ENCODE assay signal across 8 mouse cellular contexts in the genomic region with DNA sequence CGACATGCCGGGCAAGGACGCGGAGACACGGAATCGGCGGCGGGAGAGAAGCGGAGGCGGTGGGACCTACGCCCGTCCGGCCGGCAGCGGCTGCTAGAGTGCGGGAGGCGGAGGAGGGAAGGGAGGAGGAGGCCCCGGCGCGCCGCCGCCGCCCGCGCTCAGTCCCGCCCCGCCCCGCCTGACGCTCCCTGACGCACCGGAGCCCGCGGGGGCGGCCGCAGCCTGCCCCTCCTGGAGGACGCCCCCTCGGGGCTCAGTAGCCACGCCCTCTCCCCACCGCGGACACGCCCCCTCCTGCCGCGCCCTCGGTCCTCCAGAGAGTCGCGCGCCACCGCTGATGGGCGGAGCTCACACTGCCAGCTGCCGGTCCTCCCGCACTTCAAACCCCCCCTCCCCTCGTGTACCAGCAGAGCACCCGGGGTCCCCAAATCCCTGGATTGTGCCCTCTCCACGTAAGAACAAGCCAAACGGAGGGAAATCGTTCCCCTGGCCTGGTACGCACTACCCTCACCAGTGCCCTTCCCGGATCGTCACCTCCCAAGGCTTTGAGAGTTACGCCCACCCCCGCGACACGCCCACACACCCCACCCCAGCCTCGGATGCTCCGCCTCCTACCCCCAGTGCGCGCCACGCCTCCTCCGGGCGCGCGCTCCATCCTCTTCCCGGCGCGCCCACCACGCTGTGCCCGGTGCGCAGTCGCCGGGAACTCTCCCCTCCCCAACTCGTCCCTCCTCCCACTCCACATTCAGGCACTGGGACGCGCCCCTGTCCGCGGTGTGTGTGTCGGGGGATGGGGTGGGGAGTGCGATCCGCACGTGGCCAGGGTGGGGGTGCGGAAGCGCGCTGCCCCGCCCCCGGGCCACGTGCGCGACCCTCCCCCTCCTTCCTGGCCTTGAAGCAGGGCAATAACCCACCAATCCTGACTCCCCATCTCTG. TPM values are rescaled to one million over a fixed set of nuclear protein-coding genes. Genes with fewer than 3 reads are reported as not detected.
DNase-seq lines count a peak whose midpoint lies in the region; ATAC-seq and TF ChIP-seq lines count a peak whose summit lies in the region.

Klf16 (minus strand) TSS at position 127 of the 936 bp plus-strand sequence.

- no peak for TF ChIP-seq CTCF in CH12.LX (conservative IDR thresholded peaks at IDR 0.05 in 1 of 2, IDR thresholded peaks at IDR 0.05 in 1 of 2; ENCODE audit: low read depth in 2 of 2, low read length in 2 of 2)
- no peak for TF ChIP-seq CTCF in heart, postnatal 0 days (IDR thresholded peaks at IDR 0.05; ENCODE audit: low read depth)
- no peak for TF ChIP-seq CTCF in testis, adult 2 months (IDR thresholded peaks at IDR 0.05; ENCODE audit: control insufficient read depth, insufficient read depth, insufficient replicate concordance, low read depth, low read length)

- peak; percentile 64 for TF ChIP-seq POLR2A in CH12.LX (IDR thresholded peaks at IDR 0.05; ENCODE audit: low read depth, low read length)
- TF ChIP-seq POLR2A in testis, adult 2 months (IDR thresholded peaks at IDR 0.05; ENCODE audit: control insufficient read depth, low read depth, low read length), result peak; percentile 64

- no peaks in the 10 kb centered on the region for H3K9me3 ChIP-seq in CH12.LX (replicated peaks; ENCODE audit: low read length)
- no peaks in the 10 kb centered on the region for H3K9me3 ChIP-seq in forebrain, embryonic 12.5 days
- no peaks in the 10 kb centered on the region for H3K9me3 ChIP-seq in heart, postnatal 0 days (replicated peaks; ENCODE audit: control insufficient read depth, low read length)
- no peaks in the 10 kb centered on the region for H3K9me3 ChIP-seq in liver, embryonic 16.5 days (replicated peaks; ENCODE audit: control insufficient read depth, low read length)
- no peaks in the 10 kb centered on the region for H3K9me3 ChIP-seq in neural tube, embryonic 13.5 days

- WGBS in forebrain, embryonic 12.5 days, result under 1% methylated on average over 69 of the region's 97 CpGs
- WGBS in heart, postnatal 0 days, result 0% methylated on average over 82 of the region's 97 CpGs
- WGBS in liver, embryonic 16.5 days (ENCODE audit: insufficient replicate concordance), result under 1% methylated on average over 74 of the region's 97 CpGs
- WGBS in neural tube, embryonic 13.5 days, result 1% methylated on average over 83 of the region's 97 CpGs

- no peaks in the 10 kb centered on the region for H3K27me3 ChIP-seq in CH12.LX (replicated peaks)
- no peaks in the 10 kb centered on the region for H3K27me3 ChIP-seq in forebrain, embryonic 12.5 days
- H3K27me3 ChIP-seq in heart, postnatal 0 days (ENCODE audit: control insufficient read depth, insufficient read depth, low read length), result no peaks in the 10 kb centered on the region
- H3K27me3 ChIP-seq in liver, embryonic 16.5 days (ENCODE audit: control insufficient read depth, insufficient read depth, low read depth, low read length), result no peaks in the 10 kb centered on the region
- H3K27me3 ChIP-seq in neural tube, embryonic 13.5 days, result no peaks in the 10 kb centered on the region
- H3K27me3 ChIP-seq in testis, adult 2 months (ENCODE audit: control insufficient read depth, insufficient read depth, low read length), result no peaks in the 10 kb centered on the region

- TF ChIP-seq RAD21 in CH12.LX (IDR thresholded peaks at IDR 0.05; ENCODE audit: low read depth, low read length), result no peak

- peaks cover 42% of the 10 kb centered on the region for H3K79me2 ChIP-seq in CH12.LX (replicated peaks; ENCODE audit: control insufficient read depth, extremely low read depth, insufficient read depth, poor library complexity, severe bottlenecking)

- peak within 1 kb of the TSS; percentile 92 for H3K27ac ChIP-seq in CH12.LX (ENCODE audit: insufficient read depth, low read depth)
- peak within 1 kb of the TSS; percentile 88 for H3K27ac ChIP-seq in forebrain, embryonic 12.5 days
- peak within 1 kb of the TSS; percentile 83 for H3K27ac ChIP-seq in heart, postnatal 0 days (ENCODE audit: low read depth)
- H3K27ac ChIP-seq in liver, embryonic 16.5 days (ENCODE audit: low read length), result peak within 1 kb of the TSS; percentile 98
- H3K27ac ChIP-seq in neural tube, embryonic 13.5 days (replicated peaks), result peak within 1 kb of the TSS; percentile 87
- peak within 1 kb of the TSS; percentile 86 for H3K27ac ChIP-seq in testis, adult 2 months (ENCODE audit: control insufficient read depth, insufficient read depth, low read depth, low read length)

- dilution Hi-C loops in CH12.LX (cut with MboI; ENCODE audit: extremely low pct_ligation_motif_present, extremely low pct_unique_long_range_greater_than_20kb, low sequenced_read_pairs), result no loop called here

- peak; percentile 94 for DNase-seq in CH12.LX (ENCODE audit: extremely low read depth)
- peak; percentile 91 for DNase-seq in c-Kit-positive CD71-positive TER-119-negative erythroid progenitor cells, embryonic 14.5 days (ENCODE audit: low read depth)
- DNase-seq in heart, postnatal 0 days (ENCODE audit: low spot score), result peak; percentile 91
- DNase-seq in kidney, postnatal 4 days, result peak; percentile 99

- no peak for TF ChIP-seq EP300 in CH12.LX (IDR thresholded peaks at IDR 0.05; ENCODE audit: low read length)
- 0 out of 2 replicates have a peak, but pooled peaks have one; percentile 56 for TF ChIP-seq EP300 in heart, postnatal 0 days (IDR thresholded peaks at IDR 0.05; ENCODE audit: low read depth)

- in situ Hi-C loops in CH12.LX (cut with MboI; ENCODE audit: low pct_ligation_motif_present, low pct_unique_long_range_greater_than_20kb, low sequenced_read_pairs), result loop anchor here (5.0 kb wide), 1 partner anchor 110 kb away; no protein-coding TSS in a partner anchor

- peaks cover 17 to 52% of the 10 kb centered on the region in 2 experiments for H3K4me1 ChIP-seq in CH12.LX (ENCODE audit: control insufficient read depth in 1 of 2, insufficient read depth in 2 of 2)
- peaks cover 59% of the 10 kb centered on the region for H3K4me1 ChIP-seq in forebrain, embryonic 12.5 days
- peaks cover 10% of the 10 kb centered on the region; the same call in 1 of the 2 replicates for H3K4me1 ChIP-seq in heart, postnatal 0 days (ENCODE audit: control insufficient read depth, insufficient read depth)
- peaks cover 56% of the 10 kb centered on the region for H3K4me1 ChIP-seq in liver, embryonic 16.5 days (ENCODE audit: control insufficient read depth, low read depth, low read length)
- peaks cover 57% of the 10 kb centered on the region for H3K4me1 ChIP-seq in neural tube, embryonic 13.5 days (replicated peaks)
- peaks cover 29% of the 10 kb centered on the region for H3K4me1 ChIP-seq in testis, adult 2 months (ENCODE audit: control insufficient read depth, insufficient read depth, low read length)

- H3K4me2 ChIP-seq in CH12.LX (ENCODE audit: insufficient read depth, low read depth, poor library complexity, severe bottlenecking), result peak within 1 kb of the TSS; percentile 63
- peak within 1 kb of the TSS; percentile 97 for H3K4me2 ChIP-seq in forebrain, embryonic 12.5 days
- peak within 1 kb of the TSS; percentile 76 for H3K4me2 ChIP-seq in heart, postnatal 0 days (ENCODE audit: low read depth, low read length)
- H3K4me2 ChIP-seq in liver, embryonic 16.5 days (ENCODE audit: low read depth, low read length), result peak within 1 kb of the TSS; percentile 96
- H3K4me2 ChIP-seq in neural tube, embryonic 13.5 days, result peak within 1 kb of the TSS; percentile 91

- peak; percentile 85 for ATAC-seq in forebrain, embryonic 12.5 days (ENCODE audit: low FRiP score)
- peak; percentile 84 for ATAC-seq in heart, postnatal 0 days (ENCODE audit: insufficient read depth, low read depth)
- ATAC-seq in liver, embryonic 16.5 days (ENCODE audit: low read depth), result peak; percentile 74
- ATAC-seq in neural tube, embryonic 13.5 days (ENCODE audit: low read depth), result peak; percentile 81

- H3K4me3 ChIP-seq in CH12.LX (replicated peaks in 1 of 3; ENCODE audit: low read depth in 2 of 3, low read length in 2 of 3, poor library complexity in 1 of 3), result peak within 1 kb of the TSS; percentile 91 to 97 (median 92)
- H3K4me3 ChIP-seq in forebrain, embryonic 12.5 days (replicated peaks), result peak within 1 kb of the TSS; percentile 78
- peak within 1 kb of the TSS; percentile 83 for H3K4me3 ChIP-seq in heart, postnatal 0 days (ENCODE audit: low read depth, low read length)
- peak within 1 kb of the TSS; percentile 85 for H3K4me3 ChIP-seq in liver, embryonic 16.5 days (ENCODE audit: low read depth, low read length)
- H3K4me3 ChIP-seq in neural tube, embryonic 13.5 days, result peak within 1 kb of the TSS; percentile 63
- peak within 1 kb of the TSS; percentile 92 for H3K4me3 ChIP-seq in testis, adult 2 months (ENCODE audit: control insufficient read depth, low read depth, low read length)

- peak within 1 kb of the TSS; percentile 87 for H3K9ac ChIP-seq in CH12.LX (ENCODE audit: insufficient read depth, low read depth)
- H3K9ac ChIP-seq in forebrain, embryonic 12.5 days, result peak within 1 kb of the TSS; percentile 79
- peak within 1 kb of the TSS; percentile 74 for H3K9ac ChIP-seq in heart, postnatal 0 days (replicated peaks; ENCODE audit: low read depth, low read length)
- H3K9ac ChIP-seq in liver, embryonic 16.5 days (ENCODE audit: low read depth, low read length), result peak within 1 kb of the TSS; percentile 87
- H3K9ac ChIP-seq in neural tube, embryonic 13.5 days, result peak within 1 kb of the TSS; percentile 89

- peaks cover 0 to 31% of the 10 kb centered on the region in 2 experiments for H3K36me3 ChIP-seq in CH12.LX (replicated peaks in 1 of 2; ENCODE audit: control insufficient read depth in 1 of 2, insufficient read depth in 1 of 2, low read length in 1 of 2)
- no peaks in the 10 kb centered on the region; the same call in 1 of the 2 replicates for H3K36me3 ChIP-seq in forebrain, embryonic 12.5 days (replicated peaks)
- H3K36me3 ChIP-seq in heart, postnatal 0 days (replicated peaks; ENCODE audit: control insufficient read depth, insufficient read depth, low read length), result no peaks in the 10 kb centered on the region; the same call in none of the 2 replicates
- H3K36me3 ChIP-seq in liver, embryonic 16.5 days (ENCODE audit: control insufficient read depth, insufficient read depth), result no peaks in the 10 kb centered on the region
- H3K36me3 ChIP-seq in neural tube, embryonic 13.5 days, result peaks cover 10% of the 10 kb centered on the region; the same call in 1 of the 2 replicates
- H3K36me3 ChIP-seq in testis, adult 2 months (ENCODE audit: control insufficient read depth, insufficient read depth, low read length), result no peaks in the 10 kb centered on the region

TF ChIP-seq in CH12.LX, 34 proteins besides CTCF, POLR2A, EP300 and RAD21 (continues in another document):
- TF ChIP-seq MAFK (IDR thresholded peaks at IDR 0.05; ENCODE audit: insufficient replicate concordance, low read length), result no peak

RNA-seq across cellular contexts. Expression of gene Klf16, which starts in this region (rescaled TPM):
- total RNA-seq in CH12.LX (2012; rRNA removed), result 84.8 and 94.0 TPM in 2 replicates
- 14.1 and 14.5 TPM in 2 replicates for total RNA-seq in CH12.LX (2014; rRNA removed)
- 30.9 and 38.2 TPM in 2 replicates for polyA plus RNA-seq in CH12.LX (2012; ENCODE audit: insufficient read length, low read depth)
- 8.7 and 9.5 TPM in 2 replicates for polyA plus RNA-seq in forebrain, embryonic 12.5 days (2016; fragmentation: Nextera tagmentation; extraction: Ambion mirVana)
- 9.3 TPM in 2 replicates for total RNA-seq in heart, postnatal 0 days (2014; rRNA removed; ENCODE audit: low replicate concordance)
- 3.1 and 3.5 TPM in 2 replicates for polyA plus RNA-seq in heart, postnatal 0 days (2015; fragmentation: Nextera tagmentation; extraction: Ambion mirVana)
- 9.6 and 10.7 TPM in 2 replicates for polyA plus RNA-seq in liver, embryonic 16.5 days (2015; fragmentation: Nextera tagmentation; extraction: Ambion mirVana)
- 4.9 and 5.5 TPM in 2 replicates for polyA plus RNA-seq in neural tube, embryonic 13.5 days (2015; fragmentation: Nextera tagmentation; extraction: Ambion mirVana)
- 7.5 and 7.7 TPM in 2 replicates for polyA plus RNA-seq in testis, adult 2 months (2012; rRNA removed)

Comparison
In these comparisons a context has a peak if more than half of its experiments do, and no peak if none do; other contexts are left out.
1. Peak in every context shown above with its lines: DNase-seq, ATAC-seq, H3K4me3 ChIP-seq and H3K27ac ChIP-seq.